ENCODE assay signal across 7 mouse cellular contexts in genomic region chr13:12256871-12257390, GRCm38 (mm10). TPM values are rescaled to one million over a fixed set of nuclear protein-coding genes. Genes with fewer than 3 reads are reported as not detected.
A peak's percentile ranks its signal among the peaks of the same experiment; 100 is the strongest.
DNase-seq lines count a peak whose midpoint lies in the region; ATAC-seq and TF ChIP-seq lines count a peak whose summit lies in the region.

No protein-coding gene starts in this region.

- peak overlapping the region; percentile 92 for H3K4me3 ChIP-seq in spleen, adult 2 months (ENCODE audit: extremely low read depth, insufficient read depth, insufficient read length)
- peak overlapping the region; percentile 67 for H3K4me3 ChIP-seq in embryonic facial prominence, embryonic 15.5 days (replicated peaks)
- peak overlapping the region; percentile 71 for H3K4me3 ChIP-seq in limb, embryonic 14.5 days (replicated peaks; ENCODE audit: low read length)
- peak overlapping the region; percentile 88 for H3K4me3 ChIP-seq in small intestine, adult 2 months (ENCODE audit: low read depth, low read length)

- H3K9ac ChIP-seq in embryonic facial prominence, embryonic 15.5 days: peak overlapping the region; percentile 69
- peak overlapping the region; percentile 79 for H3K9ac ChIP-seq in limb, embryonic 14.5 days (ENCODE audit: low read depth, low read length, severe bottlenecking)

- H3K27ac ChIP-seq in spleen, adult 2 months (ENCODE audit: insufficient read depth, low read length): no peak overlapping the region
- peak overlapping the region; percentile 93 for H3K27ac ChIP-seq in embryonic facial prominence, embryonic 15.5 days (replicated peaks)
- peak overlapping the region; percentile 89; the same call in 1 of the 2 replicates for H3K27ac ChIP-seq in limb, embryonic 14.5 days (replicated peaks; ENCODE audit: low read depth, low read length)
- H3K27ac ChIP-seq in small intestine, adult 2 months (ENCODE audit: insufficient read depth, low read depth, low read length): no peak overlapping the region

- H3K9me3 ChIP-seq in embryonic facial prominence, embryonic 15.5 days (replicated peaks): no peaks in the 10 kb centered on the region
- no peaks in the 10 kb centered on the region for H3K9me3 ChIP-seq in limb, embryonic 14.5 days (ENCODE audit: control insufficient read depth, low read length)

- TF ChIP-seq CTCF in spleen, adult 2 months (IDR thresholded peaks at IDR 0.05; ENCODE audit: extremely low read depth, insufficient read depth, insufficient read length, insufficient replicate concordance): no peak
- TF ChIP-seq CTCF in small intestine, adult 2 months (IDR thresholded peaks at IDR 0.05; ENCODE audit: extremely low read depth, insufficient read length, insufficient replicate concordance, low read depth, low read length): no peak

- WGBS in spleen, adult 2 months: 11% methylated on average over 10 of the region's 10 CpGs
- 11% methylated on average over 10 of the region's 10 CpGs for WGBS in embryonic facial prominence, embryonic 15.5 days
- WGBS in limb, embryonic 14.5 days: 7% methylated on average over 10 of the region's 10 CpGs
- WGBS in small intestine, adult 2 months: 16% methylated on average over 10 of the region's 10 CpGs

- TF ChIP-seq POLR2A in spleen, adult 2 months (IDR thresholded peaks at IDR 0.05; ENCODE audit: low read depth, low read length): no peak
- no peak for TF ChIP-seq POLR2A in limb, embryonic 14.5 days (IDR thresholded peaks at IDR 0.05; ENCODE audit: borderline replicate concordance, extremely low read depth, insufficient read depth, insufficient read length)
- no peak for TF ChIP-seq POLR2A in small intestine, adult 2 months (IDR thresholded peaks at IDR 0.05; ENCODE audit: low read depth, low read length)

- no peak for ATAC-seq in embryonic facial prominence, embryonic 15.5 days (ENCODE audit: insufficient number of reproducible peaks, low FRiP score, low TSS enrichment, low read depth)
- ATAC-seq in limb, embryonic 14.5 days (ENCODE audit: low FRiP score, low read depth): no peak

- H3K4me1 ChIP-seq in spleen, adult 2 months (ENCODE audit: control insufficient read depth, insufficient read depth, insufficient read length): peaks cover 2% of the 10 kb centered on the region; the same call in 1 of the 2 replicates
- peaks cover 9% of the 10 kb centered on the region; the same call in 1 of the 2 replicates for H3K4me1 ChIP-seq in embryonic facial prominence, embryonic 15.5 days
- H3K4me1 ChIP-seq in limb, embryonic 14.5 days (ENCODE audit: control insufficient read depth, insufficient read depth, low read length): peaks cover 15% of the 10 kb centered on the region; the same call in 1 of the 2 replicates
- no peaks in the 10 kb centered on the region for H3K4me1 ChIP-seq in small intestine, adult 2 months (ENCODE audit: control insufficient read depth, insufficient read depth, insufficient read length, low read length)

- no peaks in the 10 kb centered on the region for H3K27me3 ChIP-seq in spleen, adult 2 months (ENCODE audit: control insufficient read depth, insufficient read depth, low read length)
- H3K27me3 ChIP-seq in embryonic facial prominence, embryonic 15.5 days: no peaks in the 10 kb centered on the region
- no peaks in the 10 kb centered on the region for H3K27me3 ChIP-seq in limb, embryonic 14.5 days (ENCODE audit: control insufficient read depth, insufficient read depth, low read length)
- H3K27me3 ChIP-seq in small intestine, adult 2 months (ENCODE audit: control insufficient read depth, insufficient read depth, low read length): no peaks in the 10 kb centered on the region

- H3K36me3 ChIP-seq in spleen, adult 2 months (ENCODE audit: control insufficient read depth, insufficient read depth, low read length): peaks cover 3% of the 10 kb centered on the region
- H3K36me3 ChIP-seq in embryonic facial prominence, embryonic 15.5 days: 0 out of 2 replicates have a peak, but pooled peaks cover 4% of the 10 kb centered on the region
- H3K36me3 ChIP-seq in limb, embryonic 14.5 days (ENCODE audit: control insufficient read depth, insufficient read depth, low read length): peaks cover 7% of the 10 kb centered on the region; the same call in 1 of the 2 replicates
- H3K36me3 ChIP-seq in small intestine, adult 2 months (ENCODE audit: control insufficient read depth, insufficient read depth, low read length): no peaks in the 10 kb centered on the region

- H3K4me2 ChIP-seq in embryonic facial prominence, embryonic 15.5 days (replicated peaks): peak overlapping the region; percentile 56
- peak overlapping the region; percentile 51 for H3K4me2 ChIP-seq in limb, embryonic 14.5 days (replicated peaks; ENCODE audit: low read depth, low read length, severe bottlenecking)

- no peak for DNase-seq in spleen, adult 2 months (ENCODE audit: low read depth in 1 of 2, low spot score in 2 of 2)
- no peak for DNase-seq in spleen, postnatal 36 days (ENCODE audit: low spot score in 2 of 2)
- no peak for DNase-seq in limb, embryonic 14.5 days (ENCODE audit: low spot score)
- no peak for DNase-seq in adrenal gland, postnatal 10 days
- no peak for DNase-seq in frontal cortex, postnatal 25 days (ENCODE audit: low spot score in 2 of 2)

RNA-seq across cellular contexts. Expression of gene Mtr, which starts 1.0 kb away (rescaled TPM):
- 7.5 and 7.9 TPM in 2 replicates for polyA plus RNA-seq in spleen, adult 2 months (2012; rRNA removed)
- polyA plus RNA-seq in embryonic facial prominence, embryonic 15.5 days (2015; fragmentation: Nextera tagmentation; extraction: Ambion mirVana): 12.4 and 14.5 TPM in 2 replicates
- polyA plus RNA-seq in limb, embryonic 14.5 days (2012; rRNA removed): 15.9 and 16.5 TPM in 2 replicates
- polyA plus RNA-seq in limb, embryonic 14.5 days (2014; fragmentation: Nextera tagmentation; extraction: Ambion mirVana): 19.9 and 21.4 TPM in 2 replicates
- 0.86 and 2.0 TPM in 2 replicates for polyA plus RNA-seq in small intestine, adult 2 months (2012; rRNA removed)
- 10 to 100 TPM; 16.4 to 23.7 TPM for total RNA-seq in adrenal gland, postnatal 10 days (2021)

Comparison
In these comparisons a context has a peak if more than half of its experiments do, and no peak if none do; other contexts are left out.
1. H3K27ac ChIP-seq: peak in embryonic facial prominence, embryonic 15.5 days (single experiment) and limb, embryonic 14.5 days (single experiment); none in spleen, adult 2 months (single experiment) and small intestine, adult 2 months (single experiment).
2. Peak in every context shown above with its lines, with median percentiles within 50 percentile points of each other: H3K4me3 ChIP-seq.